Mouse (Mus musculus): Measurements from ENCODE around the gene Agrp. TPM values are rescaled to one million over a fixed set of nuclear protein-coding genes. Genes with fewer than 3 reads are reported as not detected.

Agrp gene
- total and polyA plus RNA-seq, 2 experiments from 2014 or later: 0.53 TPM; not detected in 1

DNA sequence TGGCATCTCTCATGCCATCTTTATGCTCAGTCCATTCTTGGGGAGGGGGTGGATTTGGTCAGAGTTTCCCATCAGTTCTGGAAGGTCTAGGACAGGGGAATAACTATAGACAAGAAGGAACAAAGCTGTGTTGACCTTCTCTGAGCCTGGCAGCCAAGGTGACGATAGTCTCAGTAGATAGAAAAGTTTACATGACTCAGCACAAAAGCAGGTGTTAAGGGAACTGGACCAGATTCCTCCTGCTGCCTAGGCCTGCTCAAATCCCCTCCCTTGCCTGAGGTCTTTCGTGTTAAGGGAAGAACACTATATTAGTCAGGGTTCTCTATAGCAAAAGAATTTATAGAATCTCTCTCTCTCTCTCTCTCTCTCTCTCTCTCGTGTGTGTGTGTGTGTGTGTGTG is 57.5 kb downstream of the Agrp start:
- TF ChIP-seq CTCF (IDR thresholded peaks at IDR 0.05; ENCODE audit: low read depth) (no peak), EP300 (IDR thresholded peaks at IDR 0.05; ENCODE audit: low read depth) (no peak)
- Histone ChIP-seq H3K9ac (replicated peaks; ENCODE audit: low read depth, low read length) (no peak overlapping the region), H3K4me1 (ENCODE audit: control insufficient read depth, insufficient read depth) (no peaks in the 10 kb centered on the region), H3K9me3 (replicated peaks; ENCODE audit: control insufficient read depth, low read length) (no peaks in the 10 kb centered on the region), H3K27ac (ENCODE audit: low read depth) (no peak overlapping the region), H3K4me3 (ENCODE audit: low read depth, low read length) (no peak overlapping the region), H3K36me3 (replicated peaks; ENCODE audit: control insufficient read depth, insufficient read depth, low read length) (no peaks in the 10 kb centered on the region), H3K27me3 (ENCODE audit: control insufficient read depth, insufficient read depth, low read length) (no peaks in the 10 kb centered on the region), H3K4me2 (ENCODE audit: low read depth, low read length) (no peak overlapping the region)
- no peak for DNase-seq (ENCODE audit: low spot score)
- ATAC-seq (ENCODE audit: insufficient read depth, low read depth): no peak
- 41% methylated on average over 3 of the region's 3 CpGs for WGBS

DNA sequence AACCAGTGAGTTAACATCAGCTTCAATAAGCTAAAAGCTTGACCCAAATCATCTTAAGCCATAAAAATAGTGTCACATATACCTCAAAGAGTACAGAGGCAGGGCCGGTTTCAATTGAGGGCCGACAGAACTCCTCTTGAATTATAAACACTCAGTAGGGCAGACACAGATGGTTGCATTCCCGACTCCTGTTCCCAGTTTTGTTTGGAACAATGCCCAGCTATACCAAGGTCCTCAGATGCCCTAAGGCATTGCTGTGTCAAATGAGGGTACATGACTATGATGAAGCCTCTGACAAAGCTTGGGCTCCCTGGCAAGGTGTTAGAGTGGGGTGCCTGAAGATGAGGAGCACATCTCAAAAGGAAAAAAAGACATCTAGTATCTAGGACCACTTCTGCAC is 61.7 kb downstream of the Agrp start:
- Histone ChIP-seq H3K4me3 (ENCODE audit: low read depth, low read length) (no peak overlapping the region), H3K36me3 (replicated peaks; ENCODE audit: control insufficient read depth, insufficient read depth, low read length) (no peaks in the 10 kb centered on the region), H3K9me3 (replicated peaks; ENCODE audit: control insufficient read depth, low read length) (no peaks in the 10 kb centered on the region), H3K4me1 (ENCODE audit: control insufficient read depth, insufficient read depth) (no peaks in the 10 kb centered on the region), H3K4me2 (ENCODE audit: low read depth, low read length) (no peak overlapping the region), H3K9ac (replicated peaks; ENCODE audit: low read depth, low read length) (no peak overlapping the region), H3K27ac (ENCODE audit: low read depth) (no peak overlapping the region), H3K27me3 (ENCODE audit: control insufficient read depth, insufficient read depth, low read length) (no peaks in the 10 kb centered on the region)
- 28% methylated on average over 3 of the region's 3 CpGs for WGBS
- ATAC-seq (ENCODE audit: insufficient read depth, low read depth): peak; percentile 33; the same call in 1 of the 2 replicates
- TF ChIP-seq EP300 (IDR thresholded peaks at IDR 0.05; ENCODE audit: low read depth) (no peak), CTCF (IDR thresholded peaks at IDR 0.05; ENCODE audit: low read depth) (no peak)
- DNase-seq (ENCODE audit: low spot score): peak; percentile 28

DNA sequence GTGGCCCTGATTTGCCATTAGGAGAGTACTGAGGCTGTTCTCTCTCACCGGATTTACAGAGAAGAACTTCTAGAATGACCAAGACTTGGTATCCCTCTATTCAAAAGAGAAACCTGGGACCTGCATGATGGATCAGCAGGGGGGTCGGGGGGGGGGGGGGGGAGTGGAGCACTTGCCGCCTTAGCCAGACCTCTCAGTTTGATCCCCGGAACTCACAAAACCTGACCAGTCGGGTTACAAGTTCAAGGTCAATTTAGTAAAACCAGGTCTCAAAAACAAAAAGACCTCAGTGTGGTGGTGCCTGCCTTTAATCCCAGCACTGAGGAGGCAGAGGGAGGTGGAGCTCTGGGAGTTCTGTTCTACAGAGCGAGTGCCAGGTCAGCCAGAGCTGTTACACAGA is 62.5 kb downstream of the Agrp start:
- no peak for TF ChIP-seq EP300 (IDR thresholded peaks at IDR 0.05; ENCODE audit: low read depth)
- no peak for TF ChIP-seq CTCF (IDR thresholded peaks at IDR 0.05; ENCODE audit: low read depth)
- no peak for ATAC-seq (ENCODE audit: insufficient read depth, low read depth)
- DNase-seq (ENCODE audit: low spot score): no peak
- Histone ChIP-seq H3K4me3 (ENCODE audit: low read depth, low read length) (no peak overlapping the region), H3K27ac (ENCODE audit: low read depth) (no peak overlapping the region), H3K27me3 (ENCODE audit: control insufficient read depth, insufficient read depth, low read length) (no peaks in the 10 kb centered on the region), H3K9ac (replicated peaks; ENCODE audit: low read depth, low read length) (no peak overlapping the region), H3K4me2 (ENCODE audit: low read depth, low read length) (no peak overlapping the region), H3K36me3 (replicated peaks; ENCODE audit: control insufficient read depth, insufficient read depth, low read length) (no peaks in the 10 kb centered on the region), H3K4me1 (ENCODE audit: control insufficient read depth, insufficient read depth) (no peaks in the 10 kb centered on the region), H3K9me3 (replicated peaks; ENCODE audit: control insufficient read depth, low read length) (no peaks in the 10 kb centered on the region)
- 46% methylated on average over 6 of the region's 6 CpGs for WGBS

DNA sequence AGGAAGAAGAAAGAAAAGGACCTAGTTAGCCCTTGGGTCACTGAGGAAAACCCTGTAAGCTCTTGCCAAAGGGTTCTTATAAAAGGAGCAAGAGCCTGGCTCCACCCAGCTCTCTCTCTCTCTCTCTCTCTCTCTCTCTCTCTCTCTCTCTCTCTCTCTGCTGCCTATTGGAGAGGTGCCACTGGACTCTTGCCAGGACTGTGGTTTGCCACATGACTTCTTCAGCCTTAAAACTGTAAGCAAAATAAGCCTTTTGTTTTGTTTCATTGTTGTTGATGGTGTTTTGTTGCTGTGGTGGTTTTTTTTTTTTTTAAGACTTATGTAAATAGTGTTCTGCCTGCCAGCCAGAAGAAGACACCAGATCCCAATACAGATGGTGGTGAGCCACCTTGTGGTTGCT is 63.8 kb downstream of the Agrp start:
- no peaks in the 10 kb centered on the region for H3K4me1 ChIP-seq (ENCODE audit: control insufficient read depth, insufficient read depth)
- DNase-seq (ENCODE audit: low spot score) (no peak), ATAC-seq (ENCODE audit: insufficient read depth, low read depth) (no peak)
- no peaks in the 10 kb centered on the region for H3K9me3 ChIP-seq (replicated peaks; ENCODE audit: control insufficient read depth, low read length)
- no peaks in the 10 kb centered on the region for H3K36me3 ChIP-seq (replicated peaks; ENCODE audit: control insufficient read depth, insufficient read depth, low read length)
- no peak overlapping the region for H3K27ac ChIP-seq (ENCODE audit: low read depth)
- H3K4me2 ChIP-seq (ENCODE audit: low read depth, low read length): no peak overlapping the region
- TF ChIP-seq CTCF (IDR thresholded peaks at IDR 0.05; ENCODE audit: low read depth) (no peak), EP300 (IDR thresholded peaks at IDR 0.05; ENCODE audit: low read depth) (no peak)
- no peak overlapping the region for H3K9ac ChIP-seq (replicated peaks; ENCODE audit: low read depth, low read length)
- H3K4me3 ChIP-seq (ENCODE audit: low read depth, low read length): no peak overlapping the region
- H3K27me3 ChIP-seq (ENCODE audit: control insufficient read depth, insufficient read depth, low read length): no peaks in the 10 kb centered on the region

DNA sequence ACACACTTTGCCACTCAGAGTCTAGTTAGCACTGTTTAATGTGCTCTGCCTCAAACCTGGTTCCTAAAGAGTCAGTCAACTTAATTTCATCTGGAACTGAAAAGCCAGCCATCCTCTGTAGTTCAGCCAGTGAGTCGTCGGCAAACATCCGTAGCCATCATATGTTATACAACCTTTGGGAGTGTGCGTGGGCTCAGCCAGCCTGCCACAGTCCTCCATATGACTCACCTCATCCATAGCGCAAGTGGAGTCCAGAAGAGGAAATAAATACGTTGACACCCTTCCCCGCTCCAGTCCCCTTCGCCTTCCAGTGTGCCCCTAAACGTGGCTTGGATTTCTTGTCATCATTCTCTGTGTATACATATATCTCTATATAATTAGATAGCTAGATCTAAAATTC is 65.4 kb downstream of the Agrp start:
- Histone ChIP-seq H3K27ac (ENCODE audit: low read depth) (no peak overlapping the region), H3K27me3 (ENCODE audit: control insufficient read depth, insufficient read depth, low read length) (no peaks in the 10 kb centered on the region), H3K9ac (replicated peaks; ENCODE audit: low read depth, low read length) (no peak overlapping the region), H3K4me3 (ENCODE audit: low read depth, low read length) (no peak overlapping the region), H3K4me1 (ENCODE audit: control insufficient read depth, insufficient read depth) (peaks cover 4% of the 10 kb centered on the region; the same call in 1 of the 2 replicates), H3K9me3 (replicated peaks; ENCODE audit: control insufficient read depth, low read length) (no peaks in the 10 kb centered on the region), H3K4me2 (ENCODE audit: low read depth, low read length) (no peak overlapping the region), H3K36me3 (replicated peaks; ENCODE audit: control insufficient read depth, insufficient read depth, low read length) (no peaks in the 10 kb centered on the region)
- 87% methylated on average over 9 of the region's 9 CpGs for WGBS
- no peak for DNase-seq (ENCODE audit: low spot score)
- no peak for TF ChIP-seq CTCF (IDR thresholded peaks at IDR 0.05; ENCODE audit: low read depth)
- no peak for TF ChIP-seq EP300 (IDR thresholded peaks at IDR 0.05; ENCODE audit: low read depth)
- no peak for ATAC-seq (ENCODE audit: insufficient read depth, low read depth)

Measured in heart, postnatal 0 days (tissue).